Mouse (Mus musculus): ENCODE measurements around the gene Spock1. TPM values are rescaled to one million over a fixed set of nuclear protein-coding genes. Genes with fewer than 3 reads are reported as not detected.

Gene Spock1
- polyA plus RNA-seq, 1 experiment: 0.50 TPM

DNA sequence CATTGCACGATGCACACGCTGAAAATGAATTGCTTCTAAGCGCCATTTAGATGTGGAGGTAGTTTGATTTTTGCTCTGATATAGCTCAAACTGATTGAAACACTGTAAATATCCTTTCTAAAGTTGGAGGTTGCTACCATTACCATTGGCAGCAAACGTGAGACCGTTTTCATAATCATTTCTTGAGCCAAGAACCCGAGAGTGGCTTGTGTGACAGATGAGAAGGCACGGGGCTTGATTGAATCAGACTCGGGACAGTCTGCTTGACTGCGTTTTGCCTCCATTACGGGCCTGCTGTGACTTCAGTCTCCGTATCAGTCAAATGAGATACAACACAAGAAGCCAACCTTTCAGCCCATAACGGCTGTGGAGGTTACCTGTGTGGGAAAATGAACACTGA lies 265.1 kb downstream of the Spock1 start:
- H3K27me3 ChIP-seq (ENCODE audit: control insufficient read depth, insufficient read depth, insufficient read length): no peaks in the 10 kb centered on the region
- H3K79me3 ChIP-seq (ENCODE audit: low read depth): no peaks in the 10 kb centered on the region
- no peaks in the 10 kb centered on the region for H3K36me3 ChIP-seq (ENCODE audit: control insufficient read depth, insufficient read depth)
- TF ChIP-seq CTCF (IDR thresholded peaks at IDR 0.05; ENCODE audit: control insufficient read depth, insufficient read depth, insufficient read length): no peak
- no peak for TF ChIP-seq FOSL1 (IDR thresholded peaks at IDR 0.05; ENCODE audit: insufficient read depth, low read length, poor library complexity, severe bottlenecking)
- no peak for TF ChIP-seq MAX (IDR thresholded peaks at IDR 0.05)
- TF ChIP-seq MYOG (IDR thresholded peaks at IDR 0.05; ENCODE audit: control insufficient read depth, extremely low read depth, insufficient read length): no peak
- no peak for TF ChIP-seq CEBPB (IDR thresholded peaks at IDR 0.05; ENCODE audit: low read depth)
- TF ChIP-seq MYOD1 (IDR thresholded peaks at IDR 0.05; ENCODE audit: control insufficient read depth, insufficient read length, low read depth): no peak
- H3K79me2 ChIP-seq (ENCODE audit: control insufficient read depth, insufficient read depth): no peaks in the 10 kb centered on the region
- no peak overlapping the region for H3ac ChIP-seq (ENCODE audit: control insufficient read depth, insufficient read length, low read depth)
- H3K4me3 ChIP-seq (ENCODE audit: insufficient read depth, poor library complexity, severe bottlenecking): no peak overlapping the region

DNA sequence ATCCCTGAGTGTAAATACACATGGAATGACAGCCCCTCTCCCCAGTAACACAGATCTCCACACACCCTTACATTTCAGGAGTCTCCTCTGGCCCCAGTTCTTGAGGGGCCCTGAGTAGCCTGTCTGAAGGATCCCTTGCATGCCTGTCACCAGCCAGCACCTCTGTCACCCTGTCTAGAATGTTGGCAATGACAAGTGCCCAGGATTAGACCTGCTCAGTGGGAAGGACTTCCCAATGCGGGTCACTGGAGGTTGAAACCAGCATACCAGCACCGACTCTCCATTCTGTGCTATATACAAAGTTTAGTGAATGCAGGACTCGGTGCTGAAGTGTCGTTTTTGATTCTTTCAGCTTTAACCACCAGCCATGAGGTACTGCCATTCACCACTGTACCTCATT lies 266.5 kb downstream of the Spock1 start:
- Histone ChIP-seq H3K4me3 (ENCODE audit: insufficient read depth, poor library complexity, severe bottlenecking) (no peak overlapping the region), H3K27me3 (ENCODE audit: control insufficient read depth, insufficient read depth, insufficient read length) (no peaks in the 10 kb centered on the region), H3ac (ENCODE audit: control insufficient read depth, insufficient read length, low read depth) (no peak overlapping the region), H3K79me3 (ENCODE audit: low read depth) (no peaks in the 10 kb centered on the region), H3K79me2 (ENCODE audit: control insufficient read depth, insufficient read depth) (no peaks in the 10 kb centered on the region), H3K36me3 (ENCODE audit: control insufficient read depth, insufficient read depth) (no peaks in the 10 kb centered on the region)
- TF ChIP-seq MAX (IDR thresholded peaks at IDR 0.05) (no peak), USF1 (IDR thresholded peaks at IDR 0.05; ENCODE audit: low read depth) (no peak), FOSL1 (IDR thresholded peaks at IDR 0.05; ENCODE audit: insufficient read depth, low read length, poor library complexity, severe bottlenecking) (no peak), MYOD1 (IDR thresholded peaks at IDR 0.05; ENCODE audit: control insufficient read depth, insufficient read length, low read depth) (no peak), CTCF (IDR thresholded peaks at IDR 0.05; ENCODE audit: control insufficient read depth, insufficient read depth, insufficient read length) (no peak), CEBPB (IDR thresholded peaks at IDR 0.05; ENCODE audit: low read depth) (no peak), MYOG (IDR thresholded peaks at IDR 0.05; ENCODE audit: control insufficient read depth, extremely low read depth, insufficient read length) (no peak)

DNA sequence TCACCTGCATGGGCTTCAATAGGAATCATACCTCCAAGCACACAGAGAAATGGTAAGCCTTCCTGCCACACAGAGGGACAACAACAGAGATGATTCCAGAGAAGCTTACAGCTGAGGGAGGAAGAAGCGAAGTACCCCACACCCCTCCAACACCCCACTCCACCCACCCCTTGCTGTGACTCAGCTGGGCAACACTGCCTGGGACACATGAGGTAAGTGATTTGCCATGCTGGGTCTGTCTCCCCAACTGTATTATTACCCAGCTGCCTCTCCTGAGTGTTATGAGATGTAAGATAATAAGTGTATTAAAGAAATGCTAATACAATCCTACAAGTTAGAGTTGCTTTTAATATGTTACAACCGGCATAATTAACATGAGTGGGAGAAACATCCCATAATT lies 267.2 kb downstream of the Spock1 start:
- TF ChIP-seq FOSL1 (IDR thresholded peaks at IDR 0.05; ENCODE audit: insufficient read depth, low read length, poor library complexity, severe bottlenecking): no peak
- no peaks in the 10 kb centered on the region for H3K36me3 ChIP-seq (ENCODE audit: control insufficient read depth, insufficient read depth)
- no peaks in the 10 kb centered on the region for H3K79me3 ChIP-seq (ENCODE audit: low read depth)
- H3K4me3 ChIP-seq (ENCODE audit: insufficient read depth, poor library complexity, severe bottlenecking): no peak overlapping the region
- no peaks in the 10 kb centered on the region for H3K27me3 ChIP-seq (ENCODE audit: control insufficient read depth, insufficient read depth, insufficient read length)
- H3K79me2 ChIP-seq (ENCODE audit: control insufficient read depth, insufficient read depth): no peaks in the 10 kb centered on the region
- no peak overlapping the region for H3ac ChIP-seq (ENCODE audit: control insufficient read depth, insufficient read length, low read depth)

DNA sequence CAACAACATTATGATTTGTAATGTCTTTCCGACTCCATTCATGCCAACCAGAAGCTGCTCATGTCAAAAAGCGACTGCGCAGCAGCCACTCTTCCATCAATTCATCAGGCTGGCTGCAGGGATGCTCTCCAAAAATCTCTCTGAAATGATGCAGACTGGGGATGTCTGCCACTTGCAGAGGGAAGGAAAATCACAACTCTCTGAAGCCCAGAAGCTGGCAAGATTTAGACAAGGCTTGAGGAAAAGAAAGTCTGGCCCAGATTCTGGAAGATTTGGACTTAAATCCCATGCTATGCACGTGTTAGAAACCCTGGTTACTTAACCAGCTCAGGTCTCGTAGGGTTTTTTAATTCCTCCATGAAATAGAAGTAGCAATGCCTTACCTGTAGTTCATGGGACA lies 269.3 kb downstream of the Spock1 start:
- no peaks in the 10 kb centered on the region for H3K79me2 ChIP-seq (ENCODE audit: control insufficient read depth, insufficient read depth)
- H3K36me3 ChIP-seq (ENCODE audit: control insufficient read depth, insufficient read depth): no peaks in the 10 kb centered on the region
- H3K4me3 ChIP-seq (ENCODE audit: insufficient read depth, poor library complexity, severe bottlenecking): no peak overlapping the region
- no peak overlapping the region for H3ac ChIP-seq (ENCODE audit: control insufficient read depth, insufficient read length, low read depth)
- no peaks in the 10 kb centered on the region for H3K79me3 ChIP-seq (ENCODE audit: low read depth)
- H3K27me3 ChIP-seq (ENCODE audit: control insufficient read depth, insufficient read depth, insufficient read length): no peaks in the 10 kb centered on the region
- no peak for TF ChIP-seq MYOD1 (IDR thresholded peaks at IDR 0.05; ENCODE audit: control insufficient read depth, insufficient read length, low read depth)
- no peak for TF ChIP-seq FOSL1 (IDR thresholded peaks at IDR 0.05; ENCODE audit: insufficient read depth, low read length, poor library complexity, severe bottlenecking)
- no peak for TF ChIP-seq CEBPB (IDR thresholded peaks at IDR 0.05; ENCODE audit: low read depth)
- no peak for TF ChIP-seq MYOG (IDR thresholded peaks at IDR 0.05; ENCODE audit: control insufficient read depth, extremely low read depth, insufficient read length)
- TF ChIP-seq CTCF (IDR thresholded peaks at IDR 0.05; ENCODE audit: control insufficient read depth, insufficient read depth, insufficient read length): no peak
- no peak for TF ChIP-seq USF1 (IDR thresholded peaks at IDR 0.05; ENCODE audit: low read depth)
- no peak for TF ChIP-seq MAX (IDR thresholded peaks at IDR 0.05)

DNA sequence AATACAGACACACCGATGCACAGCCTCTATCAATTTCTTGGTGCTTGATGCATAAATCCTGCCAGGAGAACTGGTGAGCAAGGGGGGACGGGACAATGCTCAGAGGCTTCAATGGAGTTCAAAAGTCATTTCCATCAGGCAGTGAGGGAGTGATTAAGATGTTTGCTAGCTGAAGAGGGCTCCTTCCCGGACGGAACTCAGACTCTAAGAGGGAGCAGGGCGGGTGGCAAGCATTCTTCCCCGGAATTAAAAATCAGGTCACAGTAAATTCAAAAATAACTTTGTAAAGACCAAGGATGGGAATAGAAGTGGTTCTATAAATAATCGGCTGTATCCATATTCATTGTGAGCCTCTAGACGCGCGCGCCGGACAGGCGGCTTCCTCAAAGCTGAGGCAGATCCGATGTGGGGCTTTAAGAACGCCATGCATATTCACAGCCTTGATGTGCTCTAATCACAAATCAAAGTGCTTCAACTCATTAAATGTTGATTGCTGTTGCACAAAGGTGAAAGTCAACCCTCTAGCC lies 270.5 kb downstream of the Spock1 start:
- H3K4me3 ChIP-seq (ENCODE audit: insufficient read depth, poor library complexity, severe bottlenecking): no peak overlapping the region
- H3ac ChIP-seq (ENCODE audit: control insufficient read depth, insufficient read length, low read depth): no peak overlapping the region
- H3K27me3 ChIP-seq (ENCODE audit: control insufficient read depth, insufficient read depth, insufficient read length): no peaks in the 10 kb centered on the region
- H3K36me3 ChIP-seq (ENCODE audit: control insufficient read depth, insufficient read depth): no peaks in the 10 kb centered on the region
- TF ChIP-seq MAX (IDR thresholded peaks at IDR 0.05) (no peak), USF1 (IDR thresholded peaks at IDR 0.05; ENCODE audit: low read depth) (no peak), MYOG (IDR thresholded peaks at IDR 0.05; ENCODE audit: control insufficient read depth, extremely low read depth, insufficient read length) (no peak), CEBPB (IDR thresholded peaks at IDR 0.05; ENCODE audit: low read depth) (no peak), CTCF (IDR thresholded peaks at IDR 0.05; ENCODE audit: control insufficient read depth, insufficient read depth, insufficient read length) (no peak), MYOD1 (IDR thresholded peaks at IDR 0.05; ENCODE audit: control insufficient read depth, insufficient read length, low read depth) (no peak), FOSL1 (IDR thresholded peaks at IDR 0.05; ENCODE audit: insufficient read depth, low read length, poor library complexity, severe bottlenecking) (no peak)
- no peaks in the 10 kb centered on the region for H3K79me2 ChIP-seq (ENCODE audit: control insufficient read depth, insufficient read depth)
- no peaks in the 10 kb centered on the region for H3K79me3 ChIP-seq (ENCODE audit: low read depth)

DNA sequence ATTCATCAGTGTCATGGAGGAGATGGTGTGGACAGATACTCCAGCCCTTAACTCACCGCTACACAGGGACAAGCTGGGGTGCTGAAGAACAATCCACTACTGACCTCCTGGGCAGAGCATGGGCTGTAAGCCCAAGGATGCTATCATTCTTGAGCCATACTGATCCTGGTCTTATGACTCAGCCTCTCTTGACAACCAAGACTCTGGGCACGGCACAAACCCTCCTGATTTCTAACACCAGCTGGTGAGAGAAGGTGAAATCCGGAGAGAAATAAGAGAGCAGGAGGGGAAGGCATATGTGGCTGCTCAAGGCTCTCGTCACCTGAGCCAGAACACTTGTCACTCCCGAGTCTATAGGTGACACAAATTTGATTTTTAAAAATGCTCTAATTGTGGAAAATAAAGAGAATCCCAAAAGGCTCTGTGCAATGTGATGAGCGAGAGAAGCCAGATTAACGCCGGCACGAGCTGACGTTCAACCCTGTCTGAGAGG lies 271.0 kb downstream of the Spock1 start:
- TF ChIP-seq MAX (IDR thresholded peaks at IDR 0.05) (no peak), MYOD1 (IDR thresholded peaks at IDR 0.05; ENCODE audit: control insufficient read depth, insufficient read length, low read depth) (no peak), FOSL1 (IDR thresholded peaks at IDR 0.05; ENCODE audit: insufficient read depth, low read length, poor library complexity, severe bottlenecking) (no peak), USF1 (IDR thresholded peaks at IDR 0.05; ENCODE audit: low read depth) (no peak), MYOG (IDR thresholded peaks at IDR 0.05; ENCODE audit: control insufficient read depth, extremely low read depth, insufficient read length) (no peak), CTCF (IDR thresholded peaks at IDR 0.05; ENCODE audit: control insufficient read depth, insufficient read depth, insufficient read length) (no peak), CEBPB (IDR thresholded peaks at IDR 0.05; ENCODE audit: low read depth) (no peak)
- H3K79me3 ChIP-seq (ENCODE audit: low read depth): no peaks in the 10 kb centered on the region

More for the DNA sequence above, 271.0 kb downstream of the Spock1 start:
- Histone ChIP-seq H3K79me2 (ENCODE audit: control insufficient read depth, insufficient read depth) (no peaks in the 10 kb centered on the region), H3K27me3 (ENCODE audit: control insufficient read depth, insufficient read depth, insufficient read length) (no peaks in the 10 kb centered on the region), H3K4me3 (ENCODE audit: insufficient read depth, poor library complexity, severe bottlenecking) (no peak overlapping the region), H3ac (ENCODE audit: control insufficient read depth, insufficient read length, low read depth) (no peak overlapping the region), H3K36me3 (ENCODE audit: control insufficient read depth, insufficient read depth) (no peaks in the 10 kb centered on the region)
